Comparison of ENCODE assay signal across 8 mouse cellular contexts in genomic region chr13:21478759-21479670, GRCm38 (mm10). TPM values are rescaled to one million over a fixed set of nuclear protein-coding genes. Genes with fewer than 3 reads are reported as not detected.
A peak's percentile ranks its signal among the peaks of the same experiment; 100 is the strongest.
DNase-seq lines count a peak whose midpoint lies in the region; ATAC-seq and TF ChIP-seq lines count a peak whose summit lies in the region.
"Not testable (repeated sequence)": the region's sequence is repeated elsewhere in the genome, so short reads cannot be mapped to it uniquely, and the experiment has no call there.

TSS of gene Zkscan4 (plus strand) at chr13:21478907.
TSS of gene Gm10065 (minus strand) at chr13:21479441.

- H3K4me1 ChIP-seq in embryonic facial prominence, embryonic 11.5 days (ENCODE audit: control insufficient read depth, insufficient read depth, low read length); intestine, embryonic 14.5 days (replicated peaks; ENCODE audit: control insufficient read depth, insufficient read depth, low read length): not testable (repeated sequence)

- 3% methylated on average over 31 of the region's 31 CpGs for WGBS in embryonic facial prominence, embryonic 11.5 days
- 3% methylated on average over 26 of the region's 31 CpGs for WGBS in intestine, embryonic 14.5 days

- not testable (repeated sequence) for H3K27me3 ChIP-seq in embryonic facial prominence, embryonic 11.5 days (ENCODE audit: control insufficient read depth, insufficient read depth, low read length); intestine, embryonic 14.5 days (replicated peaks; ENCODE audit: control insufficient read depth, insufficient read depth, low read length)

- peak within 1 kb of the TSS; percentile 47 for H3K4me3 ChIP-seq in embryonic facial prominence, embryonic 11.5 days (ENCODE audit: low read depth, low read length)
- peak within 1 kb of the TSS; percentile 61 for H3K4me3 ChIP-seq in intestine, embryonic 14.5 days (ENCODE audit: low read depth, low read length)
- peak within 1 kb of the TSS; percentile 66 for H3K4me3 ChIP-seq in left cerebral cortex, adult 2 months

- H3K9ac ChIP-seq in embryonic facial prominence, embryonic 11.5 days (replicated peaks; ENCODE audit: low read length): peak within 1 kb of the TSS; percentile 71
- peak within 1 kb of the TSS; percentile 54 for H3K9ac ChIP-seq in intestine, embryonic 14.5 days (ENCODE audit: low read length)

- intact Hi-C loops in left cerebral cortex, adult 2 months (cut with DNase I): loop anchor here (1.0 to 5.0 kb wide), 3 partner anchors 26 to 53 kb away; partner anchors contain the start of genes Zkscan8 and Zscan26

- not testable (repeated sequence) for H3K9me3 ChIP-seq in embryonic facial prominence, embryonic 11.5 days (replicated peaks; ENCODE audit: control insufficient read depth, low read length); intestine, embryonic 14.5 days (ENCODE audit: control insufficient read depth, low read length)

- ATAC-seq in embryonic facial prominence, embryonic 11.5 days (replicated peaks; ENCODE audit: insufficient number of reproducible peaks, low FRiP score, low TSS enrichment, low read depth): peak; percentile 76
- ATAC-seq in intestine, embryonic 14.5 days (replicated peaks; ENCODE audit: low FRiP score, low TSS enrichment, low read depth): peak; percentile 86

- peak within 1 kb of the TSS; percentile 67 for H3K4me2 ChIP-seq in embryonic facial prominence, embryonic 11.5 days (ENCODE audit: low read depth, low read length)
- H3K4me2 ChIP-seq in intestine, embryonic 14.5 days (ENCODE audit: low read length): peak within 1 kb of the TSS; percentile 61

- peak; percentile 54 for DNase-seq in adrenal gland, postnatal 25 days
- DNase-seq in embryonic facial prominence, embryonic 11.5 days (ENCODE audit: low spot score): peak; percentile 83
- peak; percentile 24 to 62 for DNase-seq in gastrocnemius, postnatal 4 days (ENCODE audit: low spot score in 2 of 2)
- DNase-seq in intestine, embryonic 14.5 days (ENCODE audit: low spot score): peak; percentile 87
- peak; percentile 69 for DNase-seq in left cerebral cortex, adult 2 months (ENCODE audit: extremely low spot score in 1 of 2, low spot score in 2 of 2)
- peak; percentile 67 for DNase-seq in lung, postnatal 14 days
- peak; percentile 49 for DNase-seq in ovary, postnatal 36 days (ENCODE audit: low spot score)
- peak; percentile 32 for DNase-seq in urinary bladder, adult 2 months (ENCODE audit: low spot score)

- TF ChIP-seq CTCF in left cerebral cortex, adult 2 months (IDR thresholded peaks at IDR 0.05): peak; percentile 7

- H3K27ac ChIP-seq in embryonic facial prominence, embryonic 11.5 days (replicated peaks; ENCODE audit: low read depth, low read length): not testable (repeated sequence)
- peak within 1 kb of the TSS; percentile 69 for H3K27ac ChIP-seq in intestine, embryonic 14.5 days (ENCODE audit: low read depth)
- H3K27ac ChIP-seq in left cerebral cortex, adult 2 months: peak within 1 kb of the TSS; percentile 87

- not testable (repeated sequence) for H3K36me3 ChIP-seq in embryonic facial prominence, embryonic 11.5 days (replicated peaks; ENCODE audit: control insufficient read depth, insufficient read depth, low read depth, low read length); intestine, embryonic 14.5 days (ENCODE audit: control insufficient read depth, insufficient read depth, low read length)

RNA-seq across cellular contexts. Expression of gene Zkscan4, which starts in this region (rescaled TPM):
- total RNA-seq in adrenal gland, postnatal 25 days (2021): 2.7 and 4.8 TPM in 2 replicates
- 3.8 and 4.2 TPM in 2 replicates for polyA plus RNA-seq in embryonic facial prominence, embryonic 11.5 days (2014; fragmentation: Nextera tagmentation; extraction: Ambion mirVana)
- 1 to 10 TPM; 1.2 to 1.5 TPM for total RNA-seq in gastrocnemius, postnatal 4 days (2021)
- polyA plus RNA-seq in intestine, embryonic 14.5 days (2014; fragmentation: Nextera tagmentation; extraction: Ambion mirVana): 3.3 and 3.4 TPM in 2 replicates
- 1 to 10 TPM; 4.4 to 6.8 TPM for total RNA-seq in left cerebral cortex, adult 2 months (2021)
- polyA plus RNA-seq in urinary bladder, adult 2 months (2012; rRNA removed): 3.2 and 3.6 TPM in 2 replicates

RNA-seq across cellular contexts. Expression of gene Gm10065, which starts in this region (rescaled TPM):
- not detected in 2 replicates for total RNA-seq in adrenal gland, postnatal 25 days (2021)
- not detected in 2 replicates for polyA plus RNA-seq in embryonic facial prominence, embryonic 11.5 days (2014; fragmentation: Nextera tagmentation; extraction: Ambion mirVana)
- not detected for total RNA-seq in gastrocnemius, postnatal 4 days (2021)
- polyA plus RNA-seq in intestine, embryonic 14.5 days (2014; fragmentation: Nextera tagmentation; extraction: Ambion mirVana): not detected in 2 replicates
- total RNA-seq in left cerebral cortex, adult 2 months (2021): not detected
- not detected in 2 replicates for polyA plus RNA-seq in urinary bladder, adult 2 months (2012; rRNA removed)

Comparison
In these comparisons a context has a peak if more than half of its experiments do, and no peak if none do; other contexts are left out.
1. DNase-seq: peak in every context shown above with its lines; median percentile 87 in intestine, embryonic 14.5 days; 83 in embryonic facial prominence, embryonic 11.5 days; 69 in left cerebral cortex, adult 2 months; 67 in lung, postnatal 14 days; 54 in adrenal gland, postnatal 25 days; 49 in ovary, postnatal 36 days; 43 in gastrocnemius, postnatal 4 days; 32 in urinary bladder, adult 2 months.